Mouse (Mus musculus) right cerebral cortex, adult 2 months (tissue): ENCODE measurements around the gene Tor4a.

Source experiments
- DNase-seq, 2 experiments: peaks; one replicate each; pipeline ENCODE4 v3.0.0; 2021 to 2022; ENCODE audit warnings: low spot score in 2 of 2

The Tor4a gene

DNA sequence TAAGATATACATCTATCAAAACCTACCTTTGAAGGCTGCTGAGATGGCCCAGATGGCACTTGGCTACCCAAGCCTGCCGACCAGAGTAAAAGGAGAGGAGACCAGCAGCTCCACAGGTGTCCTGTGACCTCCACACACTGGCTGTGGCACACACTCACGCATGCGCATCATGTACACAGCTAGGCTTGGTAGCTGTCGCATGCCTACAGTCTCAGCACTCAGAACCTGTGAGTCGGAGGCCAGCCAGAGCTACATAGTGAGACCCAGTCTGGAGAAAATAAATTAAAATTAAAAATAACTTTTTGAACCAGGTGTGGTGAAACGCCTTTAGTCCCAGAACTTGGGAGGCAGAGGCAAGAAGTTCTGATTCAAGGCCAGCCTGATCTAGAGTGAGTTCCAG is 8.8 kb downstream of the Tor4a start:
- DNase-seq, result no peak

DNA sequence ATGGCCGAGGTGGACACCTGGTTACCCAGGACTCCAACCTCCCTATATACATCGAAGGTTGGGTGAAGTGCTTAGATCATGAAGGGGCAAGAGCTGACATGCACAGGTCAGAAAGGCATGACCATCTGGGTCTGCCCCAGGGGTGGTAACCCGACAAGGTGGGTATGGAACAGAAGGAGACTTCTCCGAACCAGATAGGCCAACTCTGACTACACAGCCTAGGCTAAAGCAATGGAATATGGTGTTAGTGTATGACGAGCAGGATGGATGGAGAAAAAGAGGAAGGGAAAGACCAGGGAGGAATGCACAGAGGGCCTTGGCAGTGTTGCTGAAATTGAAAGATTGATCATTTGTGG is 10.1 kb downstream of the Tor4a start:
- no peak for DNase-seq

DNA sequence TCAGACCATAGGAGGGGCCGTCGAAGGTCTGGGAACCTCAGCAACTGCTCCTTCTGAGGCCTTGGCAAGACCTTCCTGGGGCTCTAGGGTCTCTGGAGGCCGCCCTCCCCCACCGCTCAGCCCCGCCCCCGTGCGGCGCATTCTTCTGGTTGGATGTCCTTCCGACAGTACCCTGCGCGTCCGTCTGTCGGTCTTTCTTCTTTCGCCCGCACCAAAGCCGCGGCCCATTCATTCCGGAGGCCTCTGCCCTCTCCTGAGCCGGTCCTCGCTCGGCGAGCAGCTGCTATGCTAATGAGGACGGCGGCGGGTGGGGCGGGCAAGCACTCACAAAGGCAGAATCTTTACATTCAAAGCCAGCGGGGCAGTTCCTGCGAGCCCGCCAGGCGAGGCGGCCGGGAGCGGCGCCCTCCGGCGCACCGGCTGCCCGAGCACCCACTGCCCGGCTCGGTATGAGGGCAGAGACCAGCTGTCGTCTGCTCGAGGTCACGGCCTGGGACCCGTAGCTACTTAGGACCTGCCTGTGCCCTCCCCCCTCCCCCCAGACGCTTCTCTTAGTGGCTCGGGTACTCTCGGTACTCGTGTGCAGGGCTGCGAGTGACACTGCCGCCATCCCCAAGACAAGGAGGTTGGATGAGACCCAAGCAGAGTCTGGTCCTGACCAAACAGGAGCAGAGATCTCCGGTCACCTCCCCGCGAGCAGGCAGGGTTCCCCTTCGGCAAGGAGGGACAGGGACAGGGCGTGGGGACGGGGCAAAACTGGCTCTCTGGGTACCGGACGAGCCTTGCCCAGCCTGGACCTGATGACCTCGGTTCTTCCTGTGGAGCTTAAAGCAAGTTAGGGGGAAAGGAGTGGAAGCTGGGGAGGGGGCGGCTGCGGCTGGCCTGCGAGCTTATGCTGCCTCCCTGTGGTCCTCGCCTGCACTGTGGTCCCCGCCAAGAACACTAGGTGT is 10.8 kb downstream of the Tor4a start:
- DNase-seq, result peak in 1 of 2 experiments; percentile 45

DNA sequence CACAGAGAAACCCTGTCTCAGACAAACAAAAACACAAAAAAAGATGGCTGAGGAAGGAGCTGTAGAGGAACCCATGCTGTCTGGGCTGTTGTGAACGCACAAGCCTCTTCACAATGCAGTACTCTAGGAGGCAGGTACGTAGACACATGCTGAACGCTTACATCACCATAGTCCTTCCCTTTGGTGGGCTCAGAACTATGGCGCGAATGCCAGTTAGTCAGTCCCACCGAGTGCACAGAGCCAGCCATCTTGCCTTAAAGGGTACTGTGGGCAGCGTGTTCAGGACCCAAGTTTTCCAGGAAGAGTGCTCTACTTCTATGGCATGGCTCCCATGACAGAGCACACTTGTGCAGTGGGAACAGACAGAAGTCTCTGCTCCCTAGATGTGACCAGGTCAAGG is 12.2 kb downstream of the Tor4a start:
- DNase-seq, result no peak

DNA sequence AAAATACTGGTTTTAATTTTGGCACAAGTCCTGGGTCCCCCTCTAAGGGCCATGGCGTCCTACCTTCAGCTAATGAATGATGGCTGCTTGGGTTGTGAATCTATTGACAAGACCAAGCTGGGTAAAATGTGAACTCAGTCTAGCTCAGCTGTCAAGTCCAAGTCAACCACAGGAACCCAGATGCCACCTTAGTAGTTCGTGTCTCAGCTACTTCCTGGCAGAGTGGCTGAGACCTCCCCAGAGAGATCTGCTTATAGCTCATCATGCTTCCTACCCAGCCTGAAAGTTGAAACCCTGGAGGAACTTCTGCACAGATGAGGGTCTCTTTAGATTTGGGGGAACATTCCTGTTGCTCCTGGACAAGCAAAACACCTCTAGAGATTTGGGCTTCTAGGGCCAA is 13.3 kb downstream of the Tor4a start:
- no peak for DNase-seq

DNA sequence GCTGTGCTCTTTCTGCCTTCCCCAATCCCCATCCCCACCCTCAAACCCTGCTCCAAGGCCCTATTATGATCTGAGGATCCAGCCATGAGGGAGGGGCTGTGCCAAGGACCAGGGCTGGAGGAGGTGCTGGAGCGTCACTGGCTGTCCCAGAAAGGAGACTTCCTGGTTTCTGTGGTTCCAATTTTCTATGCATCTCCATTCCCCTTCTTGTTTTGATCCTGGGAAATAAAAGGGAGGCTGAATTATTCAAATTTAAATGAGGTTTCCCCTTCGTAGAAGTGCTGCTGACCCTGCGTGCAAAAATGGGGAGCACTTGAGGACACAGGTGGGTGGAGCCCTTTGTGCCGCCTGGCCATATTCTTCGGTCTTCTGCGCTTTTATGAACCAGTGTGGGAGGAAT is 14.0 kb downstream of the Tor4a start:
- DNase-seq, result no peak

DNA sequence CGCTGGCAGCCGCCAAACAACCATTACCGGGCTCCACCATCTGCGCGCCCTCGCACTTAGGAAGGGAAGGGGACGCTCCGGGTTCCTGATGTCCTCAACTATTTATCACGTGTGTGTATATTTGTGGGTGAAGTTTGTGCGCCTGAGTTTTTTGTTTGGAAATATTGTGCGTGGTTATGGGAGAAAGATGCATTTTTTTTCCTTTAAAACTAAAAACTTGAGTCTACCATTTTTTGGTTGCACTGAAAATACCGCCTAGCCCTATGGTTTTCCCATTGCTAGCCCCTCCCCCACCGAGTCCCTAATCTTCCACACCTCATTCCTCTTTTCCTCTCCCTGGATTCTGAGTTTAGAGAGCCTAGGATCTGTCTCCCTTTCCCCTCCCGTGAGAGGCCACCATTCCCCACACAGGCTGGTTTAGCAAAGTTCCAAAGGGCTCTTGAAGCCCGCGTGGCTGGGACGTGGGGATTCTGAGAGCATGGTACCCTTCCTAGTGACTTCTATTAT is 14.7 kb downstream of the Tor4a start:
- no peak for DNase-seq

DNA sequence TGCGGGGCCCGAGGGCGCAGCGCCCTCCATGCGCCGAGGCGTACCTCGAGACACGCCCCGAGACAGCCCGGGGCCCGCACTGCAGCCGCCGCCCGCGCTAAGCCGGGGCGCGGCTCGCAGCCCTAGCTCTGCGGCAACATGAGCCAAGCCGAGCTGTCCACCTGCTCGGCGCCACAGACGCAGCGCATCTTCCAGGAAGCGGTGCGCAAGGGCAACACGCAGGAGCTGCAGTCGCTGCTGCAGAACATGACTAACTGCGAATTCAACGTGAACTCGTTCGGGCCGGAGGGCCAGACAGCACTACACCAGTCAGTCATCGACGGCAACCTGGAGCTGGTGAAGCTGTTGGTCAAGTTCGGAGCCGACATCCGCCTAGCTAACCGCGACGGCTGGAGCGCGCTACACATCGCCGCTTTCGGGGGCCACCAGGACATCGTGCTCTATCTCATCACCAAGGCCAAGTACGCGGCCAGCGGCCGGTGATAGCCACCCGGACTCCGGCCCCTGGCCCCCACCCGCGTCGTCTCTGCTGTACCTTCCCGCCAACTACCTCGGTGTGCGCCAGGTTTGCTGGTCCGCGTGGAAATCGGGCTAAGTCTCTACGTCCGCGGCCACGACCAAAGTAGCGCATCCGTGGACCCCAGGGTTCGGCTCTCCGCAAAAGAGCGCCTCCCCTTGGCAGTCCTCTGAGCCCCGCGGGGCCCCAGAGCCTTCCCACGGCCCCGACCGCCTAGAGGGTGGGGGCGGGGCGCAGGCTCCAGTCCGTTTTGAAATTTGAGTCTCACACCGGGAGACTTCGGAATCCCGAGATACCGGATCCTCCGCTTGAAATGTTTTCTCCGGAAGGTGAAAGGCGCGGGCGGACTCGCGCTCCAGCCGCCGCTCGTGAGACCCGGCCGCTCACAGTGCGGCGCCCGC is 15.5 kb downstream of the Tor4a start:
- DNase-seq, result peak; percentile 31 to 52

DNA sequence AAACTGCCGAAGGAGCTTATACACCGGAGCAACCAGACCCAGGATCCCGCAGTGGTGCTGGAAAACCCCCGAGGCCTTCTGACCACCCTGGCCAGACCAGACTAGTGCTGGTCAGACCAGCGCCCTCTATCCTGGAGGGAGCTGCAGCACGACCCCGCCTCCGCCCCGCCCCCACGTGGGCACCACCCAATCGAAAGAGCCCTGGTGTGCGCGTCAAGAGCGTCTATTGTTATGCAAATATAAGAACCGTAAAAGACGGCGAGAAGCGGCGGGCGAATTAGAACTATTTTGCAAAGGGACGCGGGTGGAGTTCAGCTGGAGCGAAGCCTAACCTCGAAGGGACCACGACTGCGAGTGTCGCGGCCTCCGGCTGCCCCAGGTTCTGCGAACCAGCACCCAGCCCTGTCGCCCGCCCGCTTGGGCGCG is 16.2 kb downstream of the Tor4a start, which contains the start of gene Nrarp:
Gene Nrarp, plus strand, starts transcription at position 281 of the 426 bp plus-strand sequence.
- DNase-seq, result peak; percentile 91 to 92

DNA sequence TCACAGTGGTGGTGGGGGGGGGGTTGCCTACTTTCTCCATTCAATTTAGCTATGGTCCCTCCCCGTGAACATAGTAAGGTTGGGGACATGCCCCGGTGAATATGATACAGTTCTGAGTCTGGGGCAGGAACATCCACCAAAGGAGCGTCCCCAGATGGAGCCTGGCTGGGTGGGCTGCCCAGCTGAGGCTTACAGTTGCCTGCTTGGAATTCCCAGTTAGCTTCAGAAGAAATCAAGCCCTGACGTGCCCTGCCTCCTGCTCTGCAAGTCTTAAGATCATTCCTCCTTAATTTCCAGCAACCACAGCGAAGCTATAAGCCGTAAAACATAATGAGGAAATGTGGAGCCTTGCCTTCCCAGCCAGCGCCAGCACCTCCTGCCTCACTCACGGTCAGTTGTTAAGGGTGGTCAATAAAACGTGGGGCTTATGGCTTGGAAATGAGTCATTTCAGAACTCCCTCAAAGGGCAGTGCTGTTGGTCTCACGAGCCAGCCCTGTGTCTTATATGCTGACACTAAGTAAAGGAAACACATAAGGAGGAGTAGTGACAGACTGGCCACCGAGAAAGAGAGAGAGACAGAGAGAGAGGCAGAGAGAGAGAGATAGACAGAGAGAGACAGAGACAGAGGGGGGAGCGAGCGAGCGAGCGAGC is 17.0 kb downstream of the Tor4a start:
- no peak for DNase-seq

DNA sequence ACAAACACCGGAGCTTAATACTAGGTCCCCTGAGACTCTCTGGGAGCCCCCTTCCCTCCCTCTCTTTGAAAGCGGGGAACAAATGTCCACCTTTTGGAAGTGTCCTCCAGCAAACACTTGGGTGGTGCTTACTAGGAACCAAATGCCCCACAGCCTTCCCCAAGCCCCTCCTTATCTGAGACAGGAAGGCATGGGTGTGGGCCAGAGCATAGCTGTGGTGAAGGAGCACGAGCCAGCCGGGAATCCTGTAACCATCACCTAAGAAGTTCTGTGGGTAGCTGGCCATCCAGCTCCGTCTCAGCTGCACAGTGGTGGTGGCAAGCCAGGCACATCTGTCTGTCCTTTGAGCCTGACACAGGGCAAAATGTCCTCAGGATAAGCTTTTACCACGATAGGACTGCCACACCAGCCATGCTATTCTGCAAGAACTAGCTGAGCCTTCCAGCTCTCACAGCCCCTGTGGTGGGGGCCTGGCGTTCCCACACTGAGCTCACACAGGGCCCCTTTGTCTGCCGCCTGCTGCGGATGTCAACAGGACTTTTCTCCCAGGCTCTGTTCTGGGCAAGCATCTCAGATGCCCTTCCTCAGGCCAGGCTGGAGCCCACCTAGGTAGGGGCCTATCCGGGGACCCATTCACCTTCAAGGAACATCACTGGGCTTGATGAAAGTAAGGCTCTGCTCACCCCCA is 18.3 kb downstream of the Tor4a start:
- no peak for DNase-seq

DNA sequence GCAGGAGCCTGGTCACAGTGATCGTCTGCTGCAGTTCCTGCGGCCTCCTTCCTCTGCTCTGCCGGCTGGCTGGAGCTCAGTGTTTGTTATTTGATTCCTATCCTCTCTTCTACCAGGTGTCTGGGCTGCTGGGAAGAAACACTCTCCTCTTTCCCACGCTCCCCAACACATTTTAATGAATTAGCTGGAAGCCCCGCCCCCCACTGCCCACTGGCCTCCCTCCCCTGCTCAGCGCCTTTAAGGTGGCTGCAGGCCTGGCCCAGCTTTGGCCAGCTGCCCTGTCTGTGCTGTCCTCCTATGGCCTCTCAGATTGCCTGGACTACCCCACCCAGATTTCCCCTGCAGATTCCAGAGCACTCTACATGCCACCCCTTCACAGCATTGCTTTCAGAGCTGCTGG is 19.0 kb downstream of the Tor4a start:
- peak in 1 of 2 experiments; percentile 46 for DNase-seq

DNA sequence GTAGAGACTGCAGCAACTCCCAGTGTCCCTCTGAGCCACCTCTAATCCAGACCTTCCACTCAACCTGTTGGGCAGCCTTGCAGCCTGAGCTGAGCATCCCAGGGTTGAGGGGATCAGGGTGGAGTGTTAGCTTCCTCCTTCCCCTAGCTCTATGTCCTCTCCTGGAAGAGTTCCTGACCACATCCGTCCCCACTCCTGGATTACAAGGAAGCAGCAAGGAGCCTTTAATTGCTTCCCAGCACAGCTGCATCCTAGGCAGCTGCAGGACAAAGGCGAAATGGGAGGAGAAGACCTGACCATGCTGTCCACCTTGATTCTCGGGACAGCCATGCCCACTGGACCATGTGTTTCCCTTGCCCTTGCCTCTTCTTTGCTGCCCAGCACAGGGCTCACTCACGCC is 19.6 kb downstream of the Tor4a start:
- no peak for DNase-seq

DNA sequence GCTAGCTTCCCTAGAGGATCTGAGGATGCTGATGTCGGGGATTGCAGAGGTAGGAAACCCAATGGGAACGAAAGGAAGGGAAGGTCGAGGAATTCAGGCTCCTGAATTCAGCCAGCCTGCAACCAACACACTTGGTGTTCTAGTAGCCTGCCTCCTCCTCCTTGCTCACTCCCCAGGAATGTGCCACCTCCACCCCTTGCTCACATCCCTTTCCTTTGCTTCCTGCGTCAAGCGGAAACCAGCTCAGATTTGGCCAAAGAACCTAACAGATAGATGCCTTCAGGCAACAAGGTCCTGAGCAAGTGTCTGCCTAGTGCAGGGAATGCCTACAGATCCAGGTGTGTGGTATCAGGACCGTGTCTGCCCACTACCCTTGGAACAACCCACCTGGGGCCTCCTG is 20.1 kb downstream of the Tor4a start:
- DNase-seq, result no peak

DNA sequence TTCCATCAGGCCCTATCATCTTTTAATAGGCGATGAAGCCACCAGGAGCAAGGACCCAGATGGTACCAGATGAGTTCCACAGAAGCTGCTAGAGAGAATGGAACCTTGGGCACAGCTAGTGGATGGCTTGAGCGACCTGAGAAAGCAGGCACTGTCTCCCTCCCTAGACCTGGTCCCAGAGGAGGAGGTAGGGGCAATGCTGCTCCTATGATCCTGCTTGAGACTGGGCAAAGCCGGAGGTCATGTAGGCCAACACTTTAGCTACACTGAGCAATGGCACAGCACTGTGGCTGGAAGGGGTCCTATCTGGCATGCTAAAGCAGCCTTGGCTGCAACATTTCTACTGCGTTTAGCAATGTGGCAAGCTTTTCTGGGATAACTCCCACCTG is 21.0 kb downstream of the Tor4a start:
- DNase-seq, result no peak

DNA sequence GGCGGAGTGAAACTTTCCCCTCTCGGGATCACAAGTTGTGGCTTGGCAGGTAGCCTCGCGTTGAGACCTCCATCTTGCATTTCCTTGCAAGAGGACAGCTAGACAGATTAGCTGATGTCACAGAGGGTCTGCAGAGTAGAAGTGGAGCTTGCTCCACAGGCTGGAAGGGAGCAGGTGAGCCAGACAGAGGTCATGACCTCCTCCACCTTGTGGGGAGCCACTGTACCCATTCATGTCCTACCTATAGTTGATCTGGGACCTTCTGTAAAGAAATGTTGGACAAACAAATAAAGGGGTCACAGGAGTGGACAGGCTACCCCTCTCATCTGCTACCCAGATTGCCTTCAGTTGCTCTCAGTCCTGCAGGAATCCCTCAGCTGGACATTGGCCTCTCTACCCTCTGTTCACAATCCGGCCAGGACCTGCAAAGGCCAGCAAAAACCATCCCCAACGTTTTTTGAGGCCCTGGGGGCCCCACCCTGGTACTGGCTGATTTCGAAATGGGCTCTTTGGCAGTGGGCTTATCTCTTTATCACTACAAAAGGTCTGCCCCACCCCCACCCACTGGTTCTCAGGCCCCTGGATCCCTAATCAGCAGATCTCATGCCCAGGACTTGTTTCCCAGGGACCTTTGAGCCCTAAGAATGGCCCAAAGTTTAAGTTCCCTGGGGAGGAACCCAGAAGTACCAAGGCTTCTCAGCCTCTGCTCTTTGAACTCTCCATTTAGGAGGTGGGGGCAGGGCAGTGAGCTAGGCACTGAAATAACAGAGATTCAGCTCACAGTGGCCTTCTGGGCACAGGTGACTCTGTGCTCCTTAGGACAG is 21.6 kb downstream of the Tor4a start:
- DNase-seq, result no peak

DNA sequence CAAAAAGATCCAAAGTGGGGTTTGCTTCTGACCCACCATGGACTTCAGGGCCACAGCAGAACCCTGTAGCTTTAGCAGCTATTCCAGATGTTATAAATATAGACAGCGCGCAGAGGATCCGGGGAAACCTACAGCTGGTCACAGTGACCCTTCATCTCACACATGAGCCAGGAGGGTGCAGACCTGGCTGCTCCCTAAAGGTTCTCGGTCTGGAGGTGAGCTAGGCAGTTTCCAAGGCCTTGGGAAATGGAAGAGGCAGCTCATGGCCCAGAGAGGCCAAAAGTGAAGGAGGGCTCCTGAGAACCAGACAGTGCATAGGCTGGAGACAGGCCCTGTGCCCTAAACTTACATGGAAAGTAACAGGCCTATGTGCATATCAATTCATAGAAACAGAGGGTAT is 22.9 kb downstream of the Tor4a start:
- DNase-seq, result no peak

DNA sequence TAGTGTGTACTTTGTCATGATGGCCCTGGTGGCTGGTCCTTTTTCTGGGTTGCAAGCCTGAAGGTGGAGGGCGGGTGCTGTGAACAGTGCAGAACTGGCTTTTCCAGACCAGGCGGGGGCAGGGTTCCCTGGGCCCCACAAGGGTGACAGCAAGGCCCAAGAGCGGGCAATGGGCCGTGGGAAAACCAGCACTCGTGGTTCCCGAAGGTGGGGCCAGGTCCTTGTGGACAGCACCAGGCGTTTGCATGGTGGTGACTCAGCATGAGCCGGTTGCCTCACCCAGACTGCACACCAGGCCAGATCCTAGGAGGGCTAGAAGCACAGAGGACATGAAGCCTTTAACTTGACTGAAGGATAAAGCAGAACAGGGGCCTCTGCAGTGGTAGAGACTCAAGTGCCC is 24.1 kb downstream of the Tor4a start:
- no peak for DNase-seq

DNA sequence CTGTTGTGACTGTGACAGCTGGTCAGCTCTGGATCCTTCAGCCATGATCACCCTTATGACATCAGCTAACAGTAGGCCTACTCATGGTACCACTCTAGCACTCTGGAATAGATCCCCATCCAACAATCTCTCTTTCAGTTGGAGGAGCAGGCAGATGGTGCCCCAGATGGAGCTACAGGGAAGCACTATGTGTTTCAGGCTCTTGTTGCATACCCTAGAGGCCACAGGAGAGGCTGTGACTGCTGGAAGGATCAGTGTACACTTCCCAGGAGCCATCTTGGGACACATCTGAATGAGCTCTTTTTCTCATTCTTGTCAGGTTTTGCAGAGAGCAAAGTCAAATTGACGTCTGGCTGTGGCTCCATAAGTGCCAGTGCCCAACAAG is 24.9 kb downstream of the Tor4a start:
- DNase-seq, result no peak

DNA sequence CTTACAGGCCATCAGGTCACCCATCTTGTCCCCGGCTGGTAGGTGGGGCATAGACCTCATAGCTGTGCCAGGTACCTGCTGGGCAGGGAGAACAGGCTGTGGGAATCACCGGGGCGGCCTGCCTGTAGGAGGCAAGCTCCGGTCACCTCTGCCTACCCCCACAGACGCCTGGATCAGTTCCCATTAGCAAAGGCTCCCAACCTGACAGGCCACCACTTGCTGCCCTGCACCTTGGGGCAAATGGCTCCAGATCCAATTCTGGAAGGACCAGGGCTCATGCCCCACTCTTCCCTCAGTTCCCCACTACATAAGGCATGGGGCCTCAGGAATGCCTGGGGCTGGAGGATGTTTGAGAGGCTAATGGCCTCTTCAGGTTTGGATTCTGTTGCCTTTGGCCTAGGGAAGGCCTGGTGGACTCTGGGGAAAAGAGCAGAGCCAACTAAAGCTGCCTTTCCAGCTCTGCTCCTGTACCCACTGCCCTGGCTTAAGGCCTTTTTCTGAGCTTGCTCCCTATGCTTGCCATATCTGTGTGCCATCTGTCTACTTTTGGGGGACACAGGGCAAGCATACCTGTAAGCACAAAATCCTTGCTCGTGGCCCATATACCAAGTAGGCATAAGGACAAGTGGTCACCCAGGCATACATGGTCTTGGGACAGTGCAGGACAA is 25.5 kb downstream of the Tor4a start:
- DNase-seq, result no peak
